Mouse (Mus musculus) left cerebral cortex, adult 11 months (tissue): ENCODE results near the gene Snrpg.
"Not testable (repeated sequence)": the region's sequence is repeated elsewhere in the genome, so short reads cannot be mapped to it uniquely, and the experiment has no call there.

ENCODE experiments used
- DNase-seq: peaks from one replicate; pipeline ENCODE4 v3.0.0; 2022; ENCODE audit warnings: low spot score

Gene Snrpg

DNA sequence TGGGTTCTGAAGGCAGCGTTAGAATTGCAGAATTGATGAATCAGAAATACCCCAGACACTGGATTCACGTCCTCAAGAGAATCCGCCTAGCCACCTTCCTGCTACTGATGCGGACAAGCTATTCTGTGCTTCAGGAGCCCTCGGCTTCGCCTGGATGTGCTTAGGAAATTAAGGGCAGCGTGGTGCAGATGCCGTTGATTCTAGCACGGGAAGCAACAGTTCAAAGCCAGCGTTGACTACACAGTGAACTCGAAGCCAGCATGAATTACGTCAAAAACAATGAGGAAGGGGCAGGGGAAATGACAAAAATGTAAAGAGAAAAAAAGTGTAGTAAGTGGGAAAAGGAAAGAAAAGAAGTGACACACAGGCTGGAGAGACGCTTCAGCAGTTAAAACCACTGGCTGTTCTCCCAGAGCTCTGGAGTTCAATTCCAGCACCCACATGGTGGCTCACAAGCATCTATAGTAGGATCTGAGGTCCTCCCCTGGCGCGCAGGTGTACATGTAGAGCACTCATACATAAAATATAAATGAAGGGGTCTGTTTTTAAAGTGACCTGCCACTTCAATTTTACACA lies at the start of gene Snrpg:
Gene Snrpg (plus strand): TSS at position 541 of the 576 bp plus-strand sequence.
- DNase-seq = no peak

DNA sequence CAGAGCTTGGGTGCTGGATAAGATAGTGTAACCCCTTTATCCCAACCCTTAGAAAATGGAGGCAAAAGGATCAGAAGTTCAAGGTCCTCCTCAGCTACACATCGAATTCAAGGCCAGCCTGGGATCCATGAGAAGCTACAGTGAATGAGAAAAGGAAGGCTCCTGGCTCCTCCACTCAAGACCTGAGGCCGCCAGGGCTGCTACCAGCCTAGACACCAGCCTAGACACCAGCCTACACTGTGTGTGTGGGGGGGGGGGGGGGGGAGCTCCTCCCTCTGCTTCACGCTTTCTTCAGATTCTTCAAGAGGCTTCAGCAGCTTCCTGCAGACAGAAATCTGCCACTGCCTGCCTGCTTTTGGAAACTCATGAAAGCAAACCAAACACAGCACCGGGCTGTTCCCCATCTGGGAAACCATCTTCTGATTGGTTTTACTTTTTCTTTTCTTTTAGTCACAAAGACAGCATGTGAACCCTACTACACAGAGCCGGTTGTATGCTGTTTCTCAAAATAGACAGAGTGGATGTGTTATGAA lies 49.0 kb upstream of the Snrpg start:
- DNase-seq = no peak

DNA sequence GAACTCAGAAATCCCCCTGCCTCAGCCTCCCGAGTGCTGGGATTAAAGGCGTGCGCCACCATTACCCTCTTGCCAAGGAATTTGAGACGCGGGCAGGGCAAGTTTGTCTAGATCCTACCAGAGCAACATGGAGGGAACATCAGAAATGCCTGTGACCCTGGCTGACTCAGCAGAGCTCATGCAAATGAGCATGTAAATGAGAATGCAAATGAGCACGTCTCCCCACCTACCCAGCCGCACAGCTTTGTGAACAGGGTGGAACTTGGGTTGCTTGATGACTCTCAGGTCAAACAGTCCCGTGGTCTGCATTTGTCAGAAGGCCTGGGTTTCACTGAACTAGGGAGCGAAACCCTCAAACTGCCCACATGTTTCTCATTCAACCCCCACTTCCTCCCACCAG lies 48.1 kb upstream of the Snrpg start:
- no peak for DNase-seq

DNA sequence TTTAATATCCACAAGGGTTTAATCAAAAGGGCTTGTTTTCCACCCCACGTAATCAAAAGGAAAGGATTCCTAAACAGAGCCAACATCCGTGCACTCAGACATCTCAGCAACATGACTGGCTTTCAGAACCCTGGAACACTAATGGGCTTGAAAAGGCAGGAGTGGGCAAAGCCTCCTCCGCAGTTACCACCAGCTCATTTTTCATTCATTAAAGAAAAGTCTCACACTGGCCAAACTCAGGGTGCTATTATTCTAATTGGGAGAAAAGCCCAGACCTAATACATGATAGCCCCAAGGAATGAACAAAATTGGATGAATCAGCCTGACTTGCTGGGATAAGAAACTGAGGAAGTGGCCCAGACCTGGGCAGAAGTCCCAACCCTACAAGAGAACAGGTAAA lies 46.7 kb upstream of the Snrpg start:
- no peak for DNase-seq

- DNase-seq = no peak
These were observed 45.5 kb upstream of the Snrpg start for GRCm38 (mm10) chr6:86325646-86326045.

DNA sequence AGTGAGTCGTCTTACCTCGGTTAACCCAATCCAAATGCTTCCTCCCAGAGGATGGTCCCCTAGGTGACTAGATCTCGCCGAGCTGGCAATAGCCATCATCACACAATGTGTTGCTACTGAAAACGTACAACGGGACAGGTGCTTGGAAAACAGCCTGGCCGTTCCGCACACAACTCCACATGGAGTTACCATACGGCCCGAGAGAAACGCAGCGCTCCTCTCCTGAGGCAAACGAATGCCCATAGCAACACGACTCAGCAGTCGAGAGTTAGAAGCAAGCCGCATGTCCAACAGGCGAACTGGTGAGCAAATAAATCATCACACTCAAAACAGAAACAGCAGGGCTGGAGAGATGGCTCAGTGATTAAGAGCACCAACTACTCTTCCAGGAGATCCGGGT lies 44.2 kb upstream of the Snrpg start:
- DNase-seq = no peak

DNA sequence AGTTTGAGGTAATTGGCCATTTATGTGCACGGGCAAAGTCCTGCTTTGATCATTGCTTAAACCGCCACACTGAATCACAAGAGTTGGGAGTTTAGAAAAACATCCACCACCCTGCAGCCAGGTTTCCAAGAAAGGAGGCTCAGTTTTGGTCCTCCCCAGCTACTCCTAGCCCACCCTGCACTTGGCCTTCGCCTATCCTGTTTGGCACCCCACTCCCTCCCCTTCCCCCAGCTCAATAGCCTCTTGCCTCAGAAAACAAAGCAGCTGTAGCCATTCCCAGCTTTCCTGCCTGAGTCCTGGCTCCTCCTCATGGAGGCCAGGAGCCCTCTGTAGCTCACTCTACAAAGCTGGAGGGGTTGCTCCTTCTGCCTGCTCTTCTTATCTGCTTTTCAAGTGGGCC lies 42.7 kb upstream of the Snrpg start:
- no peak for DNase-seq

- no peak for DNase-seq
These were observed 41.2 kb upstream of the Snrpg start for GRCm38 (mm10) chr6:86329943-86330342.

DNA sequence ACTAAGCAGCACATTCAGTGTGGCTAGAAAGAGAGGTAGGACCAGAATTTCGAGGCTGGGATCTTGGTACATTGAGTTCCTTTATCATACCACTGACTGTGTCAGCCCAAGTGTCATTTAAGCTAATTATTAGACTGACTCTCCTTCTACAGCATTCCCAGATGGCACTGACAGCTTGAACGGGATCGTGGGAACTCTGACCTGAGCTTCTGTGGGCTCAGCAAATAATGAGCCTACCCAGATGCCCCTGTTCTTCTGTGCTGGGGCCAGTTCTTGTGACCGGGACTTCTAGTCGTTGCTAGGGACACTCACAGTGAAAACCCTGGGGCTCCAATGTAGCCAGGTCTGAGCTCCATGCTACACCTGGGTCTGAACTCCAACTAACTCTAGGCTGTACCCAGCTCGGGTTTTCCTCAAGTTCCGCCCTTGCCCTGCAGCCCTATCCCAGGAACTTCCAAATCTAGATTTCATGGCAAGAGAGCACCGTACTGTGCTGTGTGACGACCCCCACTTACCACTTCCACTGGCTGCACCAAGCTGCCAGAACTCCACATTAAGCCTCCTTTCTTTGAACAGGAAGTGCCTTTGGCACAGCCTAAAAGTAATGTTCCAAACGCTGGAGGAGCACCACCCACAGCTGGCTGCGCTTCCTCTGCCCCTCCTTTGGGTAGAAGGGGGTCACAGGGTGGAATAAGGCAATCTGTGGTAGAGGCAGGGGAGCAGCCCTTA lies 35.8 kb upstream of the Snrpg start:
- DNase-seq = no peak

DNA sequence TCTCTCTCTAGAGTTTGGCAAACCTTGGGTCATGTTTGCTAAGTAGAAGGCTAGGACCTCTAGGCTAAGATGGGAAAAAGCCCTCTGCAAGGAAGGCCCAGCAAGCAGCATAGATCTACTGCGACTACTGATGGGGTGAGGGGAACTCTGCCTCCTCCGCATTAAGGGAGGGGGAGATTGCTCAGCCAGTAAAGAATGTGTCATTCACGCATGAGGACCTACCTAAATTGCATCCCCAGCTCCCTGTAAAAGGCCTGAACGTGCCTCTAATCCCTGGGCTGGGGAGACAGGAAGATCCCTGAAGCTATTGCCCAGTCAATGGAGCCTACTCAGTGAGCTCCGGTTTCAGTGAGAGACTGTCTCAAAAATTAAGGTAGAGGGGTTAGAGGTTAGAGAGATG lies 35.2 kb upstream of the Snrpg start:
- no peak for DNase-seq

DNA sequence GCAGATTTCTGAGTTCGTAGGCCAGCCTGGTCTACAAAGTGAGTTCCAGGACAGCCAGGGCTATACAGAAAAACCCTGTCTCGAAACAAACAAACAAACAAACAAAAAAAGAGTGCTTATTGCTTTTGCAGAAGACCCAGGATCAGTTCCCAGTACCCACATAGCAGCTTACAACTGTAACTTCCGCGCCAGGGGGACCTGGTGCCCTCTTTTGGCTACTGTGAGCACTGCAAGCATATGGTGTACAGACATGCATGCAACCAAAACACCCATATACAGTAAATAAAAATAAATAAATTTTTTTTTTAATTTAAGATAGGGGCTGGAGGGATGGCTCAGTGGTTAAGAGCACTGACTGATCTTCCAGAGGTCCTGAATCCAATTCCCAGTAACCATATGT lies 34.8 kb upstream of the Snrpg start:
- not testable (repeated sequence) for DNase-seq

DNA sequence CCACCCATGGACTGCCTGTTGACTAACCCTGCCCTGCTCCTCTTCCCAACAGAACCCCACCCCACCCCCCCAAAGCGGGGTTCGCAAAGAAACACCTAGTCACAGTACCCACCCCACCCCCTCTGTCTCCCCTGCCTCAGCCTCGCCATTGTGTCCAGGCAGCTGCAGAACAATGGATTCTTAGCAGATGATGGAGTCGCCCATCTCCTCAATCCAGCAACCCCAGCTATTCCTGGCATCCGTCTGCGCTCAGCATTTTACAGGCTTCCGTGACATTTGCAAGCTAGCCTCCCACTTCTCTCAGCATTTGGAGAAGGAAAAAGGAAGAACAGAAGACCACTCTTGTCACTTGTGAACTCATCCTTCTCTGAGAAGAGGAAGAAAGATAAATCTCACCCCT lies 27.4 kb upstream of the Snrpg start:
- no peak for DNase-seq

- no peak for DNase-seq
These were observed 25.0 kb upstream of the Snrpg start for GRCm38 (mm10) chr6:86346063-86346462.

- DNase-seq = no peak
These were observed 21.8 kb upstream of the Snrpg start for GRCm38 (mm10) chr6:86349257-86349656.

GRCm38 (mm10) chr6:86354948-86355347 lies 16.2 kb upstream of the Snrpg start:
- DNase-seq = no peak

DNA sequence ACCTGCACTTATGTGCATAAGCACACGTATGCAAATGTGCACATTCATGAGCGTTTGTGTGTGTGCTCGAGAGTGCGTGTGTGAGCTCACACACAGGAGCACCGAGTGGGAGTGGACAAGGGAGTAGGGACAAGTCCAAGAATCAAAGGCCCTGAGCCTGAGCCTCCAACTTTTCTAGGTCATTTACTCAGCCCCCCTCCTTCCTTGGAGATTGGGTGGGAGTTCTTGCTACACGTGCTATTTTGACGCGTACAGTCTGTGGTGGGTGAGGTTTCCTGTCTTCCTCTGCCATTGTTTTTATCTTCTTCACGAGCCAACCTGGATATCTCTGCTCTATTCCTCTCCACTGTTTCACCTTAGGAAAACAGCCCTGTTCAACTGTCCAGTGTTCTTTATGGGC lies 14.1 kb upstream of the Snrpg start:
- DNase-seq = no peak

DNA sequence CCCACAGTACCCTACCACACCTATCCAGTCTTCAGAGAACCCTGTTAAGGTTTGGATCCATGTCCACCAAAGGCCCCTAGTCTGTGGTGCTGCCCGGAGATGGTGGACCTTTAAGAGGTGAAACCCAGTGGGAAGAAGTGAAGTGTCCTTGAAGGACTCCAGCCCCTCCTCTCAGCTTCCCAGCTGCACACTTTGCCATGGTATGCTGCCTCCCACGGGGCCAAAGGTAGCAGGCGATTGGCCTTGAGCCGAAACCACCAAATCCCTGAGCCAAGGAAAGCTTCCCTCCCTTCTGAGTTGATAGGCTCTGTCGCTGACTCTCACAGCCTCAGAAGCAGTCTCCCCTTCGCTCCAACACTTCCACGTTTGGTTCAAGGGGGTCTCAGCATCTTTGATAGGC lies 10.4 kb upstream of the Snrpg start:
- DNase-seq = no peak

GRCm38 (mm10) chr6:86361373-86361772 lies 9.7 kb upstream of the Snrpg start:
- no peak for DNase-seq

GRCm38 (mm10) chr6:86364442-86365141 lies 6.5 kb upstream of the Snrpg start:
- peak; percentile 71 for DNase-seq

GRCm38 (mm10) chr6:86365371-86366124 lies 5.6 kb upstream of the Snrpg start, which contains the start of gene Fam136a:
TSS of gene Fam136a (plus strand) at chr6:86365646.
- DNase-seq = peak; percentile 83

- no peak for DNase-seq
These were observed 4.8 kb upstream of the Snrpg start for GRCm38 (mm10) chr6:86366125-86366852.

DNA sequence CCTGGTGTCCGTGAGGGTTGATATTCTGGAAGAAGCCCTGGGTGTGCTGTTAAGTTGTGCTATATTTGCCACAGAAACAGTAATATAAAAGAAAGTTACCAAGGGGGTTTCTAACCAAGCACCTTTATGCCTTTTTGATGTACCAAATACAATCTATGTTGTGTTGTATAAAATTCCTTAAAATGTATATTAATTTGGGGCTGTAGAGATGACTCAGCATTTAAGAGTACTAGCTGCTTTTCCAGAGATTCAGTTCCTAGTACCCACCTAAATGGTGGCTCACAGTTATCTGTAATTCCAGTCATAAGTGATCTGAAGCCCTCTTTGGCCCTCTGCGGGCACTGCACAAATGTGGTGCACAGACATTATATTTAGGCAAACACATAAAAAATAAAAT lies 4.3 kb upstream of the Snrpg start:
- DNase-seq = no peak
